Mouse (Mus musculus) embryonic fibroblast, embryonic 13.5 days (primary cell): ENCODE results near the gene Slf2.

Experiments
- CTCF ChIP-seq: IDR thresholded peaks from 2 replicates; pipeline ENCODE4 v1.5.1; 2011; ENCODE audit warnings: mild to moderate bottlenecking, control low read depth, low read length, moderate library complexity, borderline replicate concordance; ENCODE audit not compliant: insufficient read depth
- POLR2A ChIP-seq: IDR thresholded peaks from 2 replicates; pipeline ENCODE4 v1.6.1; 2011; ENCODE audit warnings: low read depth, mild to moderate bottlenecking, control low read depth, low read length, moderate library complexity

DNA sequence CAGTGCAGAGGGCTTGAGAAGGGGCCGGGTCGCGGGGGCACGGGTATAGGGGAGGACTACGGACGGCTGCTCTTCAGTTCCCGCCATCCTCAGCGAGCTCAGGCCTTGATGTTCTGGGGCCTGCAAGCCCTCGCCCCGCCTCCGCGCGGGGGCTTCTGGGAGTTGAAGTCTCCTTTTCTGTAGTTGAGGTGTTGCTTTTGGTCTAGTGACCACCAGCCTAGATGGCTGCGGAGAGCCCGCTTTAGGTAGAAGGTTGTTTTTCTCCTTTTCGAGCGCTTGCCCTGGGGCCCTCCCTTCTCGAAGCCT lies 456 bp downstream of the Slf2 start:
- TF ChIP-seq CTCF: no peak
- TF ChIP-seq POLR2A: no peak; the same call in 1 of the 2 replicates
